Mouse (Mus musculus): Measurements from ENCODE around the gene Chst11. TPM values are rescaled to one million over a fixed set of nuclear protein-coding genes. Genes with fewer than 3 reads are reported as not detected.

The Chst11 gene
- total RNA-seq, 2 experiments from 2014 or later: 1.1 to 1.8 TPM

DNA sequence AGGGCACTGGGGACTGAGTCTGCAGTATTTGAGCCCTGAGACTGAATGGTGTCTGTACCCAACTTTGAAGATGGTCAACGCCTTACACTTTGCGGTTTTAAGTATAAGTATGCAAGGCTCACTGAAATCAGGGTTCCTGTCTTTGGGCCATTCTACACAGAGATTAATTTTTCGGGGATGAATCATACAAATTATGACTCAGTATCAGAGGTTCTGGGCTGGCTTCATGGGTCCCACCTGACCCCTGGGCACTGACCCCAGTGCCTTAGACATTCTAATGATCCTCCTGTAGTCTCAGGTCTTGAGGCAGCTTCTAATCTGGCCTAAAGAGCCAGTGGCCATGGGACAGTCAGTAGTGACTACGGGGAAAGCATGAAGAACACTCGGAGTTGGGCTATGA, 203.8 kb downstream of the Chst11 start:
- intact Hi-C loops (cut with DNase I): loop anchor here (10.0 kb wide), 1 partner anchor 204 kb away; the partner anchor contains the start of gene Chst11
- H3K4me3 ChIP-seq: no peak overlapping the region
- H3K27ac ChIP-seq: no peak overlapping the region
- DNase-seq: no peak
- TF ChIP-seq CTCF (IDR thresholded peaks at IDR 0.05): no peak

DNA sequence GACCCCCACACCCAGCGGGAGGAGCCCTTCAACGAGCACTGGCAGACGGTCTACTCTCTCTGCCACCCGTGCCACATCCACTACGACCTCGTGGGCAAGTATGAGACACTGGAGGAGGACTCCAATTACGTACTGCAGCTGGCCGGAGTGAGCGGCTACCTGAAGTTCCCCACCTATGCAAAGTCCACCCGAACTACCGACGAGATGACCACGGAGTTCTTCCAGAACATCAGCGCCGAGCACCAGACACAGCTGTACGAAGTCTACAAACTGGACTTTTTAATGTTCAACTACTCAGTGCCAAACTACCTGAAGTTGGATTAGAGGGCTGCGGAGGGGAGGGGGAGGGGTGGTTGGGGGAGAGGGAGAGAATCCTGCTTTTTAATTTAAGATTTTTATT, 206.2 kb downstream of the Chst11 start:
- no peak for DNase-seq
- intact Hi-C loops (cut with DNase I): no loop called here
- TF ChIP-seq CTCF (IDR thresholded peaks at IDR 0.05): no peak
- no peak overlapping the region for H3K27ac ChIP-seq
- H3K4me3 ChIP-seq: no peak overlapping the region

DNA sequence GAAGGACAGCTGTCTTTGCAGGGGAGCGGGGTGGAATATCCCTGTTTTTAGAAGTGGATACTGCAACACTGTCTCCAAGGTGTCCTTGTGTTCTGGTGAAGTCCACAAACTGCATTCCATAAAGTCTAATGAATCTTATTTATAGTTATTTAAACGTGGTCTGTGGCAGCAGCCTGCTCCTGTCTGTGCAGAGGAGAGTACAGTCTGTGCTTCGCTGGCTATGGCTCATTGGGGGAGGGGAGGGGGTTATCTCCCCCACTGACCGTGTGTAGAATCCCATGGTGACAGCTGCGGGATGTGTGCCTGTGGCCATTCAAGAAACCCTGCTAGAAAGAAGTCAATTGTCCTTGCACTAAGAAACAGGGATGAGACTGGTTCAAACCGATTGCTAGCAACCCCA, 206.7 kb downstream of the Chst11 start:
- H3K27ac ChIP-seq: no peak overlapping the region
- intact Hi-C loops (cut with DNase I): no loop called here
- DNase-seq: no peak
- H3K4me3 ChIP-seq: no peak overlapping the region
- no peak for TF ChIP-seq CTCF (IDR thresholded peaks at IDR 0.05)

DNA sequence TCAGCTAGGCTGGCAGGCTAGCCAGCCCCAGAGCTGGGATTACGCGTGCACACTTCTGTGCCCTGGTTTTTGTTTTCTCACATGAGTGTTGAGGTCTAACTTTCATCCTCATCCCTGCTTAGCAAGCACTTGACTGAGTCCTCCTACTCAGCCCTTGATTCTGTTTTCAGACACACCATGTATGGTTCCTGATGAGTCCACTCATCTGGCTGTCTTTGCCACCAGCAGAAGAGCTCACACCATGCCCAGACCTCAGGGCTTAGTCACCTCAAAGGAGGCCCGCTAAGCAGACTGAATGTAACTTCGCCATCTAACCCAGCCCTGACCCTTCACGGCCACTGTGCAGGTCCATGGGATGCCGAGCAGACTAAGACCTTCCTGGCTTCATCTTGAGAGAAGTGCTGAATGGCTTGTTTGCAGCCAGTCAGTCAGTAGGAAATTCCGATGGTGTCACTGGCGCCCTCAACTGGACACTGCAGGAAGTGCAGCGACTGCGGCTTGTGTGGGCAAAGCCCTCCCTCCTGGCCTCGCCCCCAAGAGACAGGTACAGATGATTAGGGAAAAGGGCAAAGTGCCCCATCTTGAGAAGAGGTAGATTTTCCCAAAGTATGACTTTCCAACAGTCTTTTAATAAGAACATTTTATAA, 212.5 kb downstream of the Chst11 start:
- Histone ChIP-seq H3K4me3 (no peak overlapping the region), H3K27ac (no peak overlapping the region)
- DNase-seq: peak; percentile 78
- peak; percentile 97 for TF ChIP-seq CTCF (IDR thresholded peaks at IDR 0.05)
- intact Hi-C loops (cut with DNase I): loop anchor here (1.0 kb wide), 1 partner anchor 289 kb away; no protein-coding TSS in a partner anchor

DNA sequence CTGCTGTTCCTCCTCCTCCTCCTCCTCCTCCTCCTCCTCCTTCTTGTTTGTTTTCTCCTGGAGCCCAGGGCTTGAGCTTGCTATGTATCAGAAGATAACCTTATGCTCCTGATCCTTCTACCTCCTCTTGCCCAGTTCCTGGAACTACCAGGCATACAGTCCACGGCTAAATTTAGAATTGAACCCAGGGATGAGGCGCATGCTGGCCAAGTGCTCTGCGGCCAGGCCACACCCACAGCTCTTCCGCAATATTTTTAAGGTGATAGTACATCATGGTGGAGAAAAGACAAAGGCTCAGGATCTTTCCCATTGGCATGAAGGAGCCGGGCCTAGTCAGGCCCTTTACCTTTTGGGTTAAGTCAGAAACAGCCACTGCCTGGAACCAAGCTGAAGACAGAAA, 213.4 kb downstream of the Chst11 start:
- DNase-seq: no peak
- intact Hi-C loops (cut with DNase I): no loop called here
- H3K27ac ChIP-seq: no peak overlapping the region

DNA sequence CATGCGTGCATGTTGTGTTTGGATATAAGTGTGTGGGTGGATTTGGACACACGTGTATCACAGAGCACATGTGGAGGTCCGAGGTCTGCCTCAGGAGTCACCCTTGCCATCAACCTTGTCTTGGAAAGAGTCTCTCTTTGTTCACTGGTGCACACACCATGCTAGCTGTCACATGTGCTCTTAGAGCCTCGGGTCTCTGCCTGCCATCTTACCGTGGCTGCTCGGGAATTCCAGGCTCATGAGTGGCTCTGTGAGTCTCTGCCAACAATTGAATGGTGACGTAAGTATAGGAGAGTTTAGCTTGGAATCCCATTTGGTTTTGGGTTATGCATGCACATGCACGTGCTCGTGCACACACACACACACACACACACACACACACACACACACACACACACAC, 214.0 kb downstream of the Chst11 start:
- Histone ChIP-seq H3K4me3 (no peak overlapping the region), H3K27ac (no peak overlapping the region)
- no peak for TF ChIP-seq CTCF (IDR thresholded peaks at IDR 0.05)
- DNase-seq: no peak
- intact Hi-C loops (cut with DNase I): no loop called here

More for the DNA sequence above, 213.4 kb downstream of the Chst11 start:
- no peak overlapping the region for H3K4me3 ChIP-seq
- TF ChIP-seq CTCF (IDR thresholded peaks at IDR 0.05): no peak

DNA sequence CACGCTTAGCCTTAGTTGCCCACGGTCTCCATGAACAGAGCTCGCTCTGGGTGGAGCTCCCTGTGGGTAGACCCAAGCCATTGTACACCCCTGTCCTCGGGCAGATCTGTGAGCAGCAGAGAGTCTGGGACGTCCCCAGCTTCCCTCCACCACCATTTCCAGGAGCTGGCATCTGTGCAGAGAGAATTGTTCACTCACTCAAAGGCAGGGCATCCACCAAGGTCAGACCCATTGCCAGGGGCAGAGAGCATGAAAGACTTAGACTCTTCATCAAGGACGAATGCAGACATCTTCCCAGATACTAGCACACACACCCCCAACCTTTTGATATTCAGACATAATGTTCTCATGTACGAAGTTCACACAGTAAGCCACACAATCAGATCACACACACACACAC, 216.2 kb downstream of the Chst11 start:
- no peak for TF ChIP-seq CTCF (IDR thresholded peaks at IDR 0.05)
- DNase-seq: no peak
- intact Hi-C loops (cut with DNase I): no loop called here
- no peak overlapping the region for H3K27ac ChIP-seq
- H3K4me3 ChIP-seq: no peak overlapping the region

DNA sequence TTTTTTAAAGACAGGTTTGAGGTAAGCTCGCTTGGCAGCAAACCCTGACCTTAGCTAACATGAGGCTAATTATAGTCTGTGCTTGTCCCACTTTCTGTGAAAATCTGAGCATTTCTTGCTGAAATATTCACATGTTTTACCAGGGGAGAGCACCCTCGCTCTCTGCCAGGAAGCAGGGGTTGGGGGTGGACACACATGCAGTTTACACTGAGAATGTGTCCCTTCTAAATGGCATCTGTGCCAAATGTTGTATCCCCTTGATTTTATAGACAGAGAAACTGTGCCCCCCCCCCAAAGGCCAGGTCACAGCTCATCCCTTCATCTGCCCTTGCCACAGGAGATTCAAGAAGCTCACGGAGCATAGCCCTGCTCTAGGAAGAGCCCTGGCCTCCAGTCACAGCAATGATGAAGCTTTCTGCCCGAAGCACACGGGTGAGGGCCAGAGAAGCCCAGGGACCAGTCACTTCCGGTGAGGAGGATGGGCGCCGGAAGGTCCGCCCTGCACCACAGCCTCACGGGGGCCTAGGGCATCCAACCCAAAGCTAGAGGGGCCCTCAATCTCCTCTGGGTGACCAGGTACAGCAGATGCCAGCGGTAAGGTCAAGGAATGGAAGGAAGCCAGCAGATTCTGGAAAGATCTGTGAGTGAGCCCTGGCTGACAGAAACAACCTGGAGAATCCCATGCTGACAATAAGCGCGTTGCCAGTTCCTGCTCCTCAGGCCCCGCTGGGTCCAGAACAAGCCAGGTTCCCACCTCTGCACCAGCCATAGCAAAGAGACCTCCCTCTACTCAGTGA, 217.8 kb downstream of the Chst11 start:
- Histone ChIP-seq H3K4me3 (no peak overlapping the region), H3K27ac (no peak overlapping the region)
- no peak for TF ChIP-seq CTCF (IDR thresholded peaks at IDR 0.05)
- no peak for DNase-seq
- intact Hi-C loops (cut with DNase I): no loop called here

DNA sequence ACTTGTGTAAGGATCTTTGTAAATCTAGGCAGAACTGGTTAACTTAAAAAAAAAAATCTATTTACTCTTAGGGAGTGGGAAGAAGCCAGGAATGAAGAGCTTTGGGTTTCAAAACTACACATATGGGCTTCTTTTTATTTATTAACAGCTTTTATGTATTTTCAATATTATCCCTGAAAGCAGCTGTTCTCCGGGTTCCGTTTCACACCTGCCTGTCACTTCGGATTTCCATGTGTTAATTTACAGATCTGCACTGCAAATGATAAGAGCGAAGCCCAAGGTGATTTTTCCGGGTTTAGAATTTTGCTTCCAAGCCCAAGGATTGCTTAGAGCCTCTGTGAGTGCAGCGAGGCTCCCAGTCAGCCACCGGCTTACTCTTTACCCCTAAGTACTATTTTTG, 223.1 kb downstream of the Chst11 start:
- no peak for DNase-seq
- no peak overlapping the region for H3K4me3 ChIP-seq
- no peak for TF ChIP-seq CTCF (IDR thresholded peaks at IDR 0.05)
- intact Hi-C loops (cut with DNase I): no loop called here
- H3K27ac ChIP-seq: no peak overlapping the region

DNA sequence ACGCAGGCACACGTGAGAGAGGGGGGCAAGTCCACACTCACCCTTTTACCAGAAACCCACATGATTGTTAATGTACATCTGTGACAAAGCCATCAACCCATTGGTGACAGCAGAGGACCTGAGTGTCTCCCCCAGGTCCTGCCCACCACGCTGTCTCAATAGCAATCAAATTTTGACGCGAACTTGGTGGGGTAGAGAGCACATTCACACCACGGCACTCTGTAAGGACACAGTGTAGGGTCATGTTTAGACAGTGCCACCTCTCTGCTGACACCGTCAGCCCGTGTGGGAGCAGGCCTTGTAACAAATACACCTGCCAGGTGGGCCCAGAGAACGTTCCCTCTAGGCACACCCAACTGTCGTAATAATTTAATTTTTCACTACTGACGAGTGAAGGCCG, 224.1 kb downstream of the Chst11 start:
- no peak overlapping the region for H3K4me3 ChIP-seq
- H3K27ac ChIP-seq: no peak overlapping the region
- no peak for DNase-seq
- intact Hi-C loops (cut with DNase I): no loop called here
- TF ChIP-seq CTCF (IDR thresholded peaks at IDR 0.05): no peak

DNA sequence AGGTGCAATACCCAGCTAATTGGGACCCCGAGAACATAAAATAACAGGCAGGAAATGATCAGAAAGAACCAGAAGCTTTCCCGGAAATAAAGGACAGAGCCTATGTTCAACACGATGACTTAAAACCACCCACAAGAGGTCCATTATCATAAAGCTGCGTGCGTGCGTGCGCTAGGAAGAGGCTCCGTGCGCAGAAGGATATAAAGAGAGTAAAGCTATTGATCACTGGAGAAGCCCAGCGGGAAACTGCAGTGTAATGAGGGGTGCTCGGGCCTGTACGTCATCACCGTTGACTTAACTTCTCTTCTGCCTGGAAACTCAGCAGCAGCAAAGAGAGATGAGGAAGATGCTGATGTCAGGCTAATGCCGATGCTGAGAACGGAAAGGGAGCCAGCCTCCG, 224.8 kb downstream of the Chst11 start:
- no peak for DNase-seq
- no peak for TF ChIP-seq CTCF (IDR thresholded peaks at IDR 0.05)
- no peak overlapping the region for H3K27ac ChIP-seq

DNA sequence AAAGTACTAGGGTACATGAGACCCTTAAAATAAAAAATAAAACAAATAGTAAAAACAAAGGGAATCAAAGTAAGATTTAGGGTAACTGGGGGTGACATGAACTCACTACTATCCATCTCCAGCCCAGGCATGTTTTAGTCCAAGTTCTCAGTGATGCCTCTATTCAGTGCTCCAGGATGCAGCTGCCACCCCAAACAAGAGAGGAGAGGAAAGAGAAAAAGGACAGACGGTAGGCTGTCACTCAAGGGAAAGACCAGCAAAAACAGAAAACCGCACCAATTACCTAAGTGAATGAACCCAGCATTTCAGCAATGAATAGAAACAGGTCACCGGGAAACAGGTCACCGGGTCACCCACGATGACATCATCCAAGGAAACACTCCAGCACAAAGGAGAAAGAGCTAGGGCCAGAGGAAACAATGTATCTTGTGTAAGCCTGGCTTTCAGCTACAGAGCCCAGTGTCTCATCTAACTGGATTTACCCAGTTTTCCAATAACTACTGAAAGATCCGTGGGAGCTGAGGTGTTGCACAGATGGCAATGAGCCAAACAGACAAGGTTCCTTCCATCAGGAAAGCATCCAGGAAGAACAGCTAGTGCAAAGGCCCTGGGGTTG, 225.8 kb downstream of the Chst11 start:
- no peak for TF ChIP-seq CTCF (IDR thresholded peaks at IDR 0.05)
- H3K27ac ChIP-seq: no peak overlapping the region
- intact Hi-C loops (cut with DNase I): no loop called here
- no peak for DNase-seq
- no peak overlapping the region for H3K4me3 ChIP-seq

More for the DNA sequence above, 224.8 kb downstream of the Chst11 start:
- intact Hi-C loops (cut with DNase I): no loop called here
- H3K4me3 ChIP-seq: no peak overlapping the region

DNA sequence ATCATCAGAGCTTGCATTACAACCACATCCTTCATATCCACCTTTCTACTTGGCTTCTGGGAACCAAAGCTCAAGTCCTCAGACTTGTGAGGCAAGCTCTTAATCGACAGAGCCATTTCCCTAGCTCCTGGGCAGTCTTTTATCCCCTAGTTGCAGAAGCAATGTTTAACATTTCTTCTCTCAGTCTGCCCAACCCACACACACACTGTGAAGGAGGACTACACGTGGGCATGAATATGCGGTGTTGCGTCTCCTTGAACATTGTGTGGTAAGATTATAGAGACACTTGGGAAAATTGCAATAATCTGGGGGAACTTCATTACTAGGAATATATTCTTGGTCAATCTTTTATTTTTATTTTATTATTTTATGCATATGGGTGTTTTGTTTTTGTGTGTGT, 227.3 kb downstream of the Chst11 start:
- Histone ChIP-seq H3K4me3 (no peak overlapping the region), H3K27ac (no peak overlapping the region)
- intact Hi-C loops (cut with DNase I): no loop called here
- no peak for DNase-seq
- no peak for TF ChIP-seq CTCF (IDR thresholded peaks at IDR 0.05)

Measured in gastrocnemius, adult 2 months (tissue).